Mouse (Mus musculus): Measurements from ENCODE around the gene Olfr502. TPM values are rescaled to one million over a fixed set of nuclear protein-coding genes. Genes with fewer than 3 reads are reported as not detected.
"Not testable (repeated sequence)": the region's sequence is repeated elsewhere in the genome, so short reads cannot be mapped to it uniquely, and the experiment has no call there.

Olfr502 gene
- not detected in 2 replicates for polyA plus RNA-seq (2011; ENCODE audit: insufficient read depth, insufficient read length, low read depth, missing spikeins)

DNA sequence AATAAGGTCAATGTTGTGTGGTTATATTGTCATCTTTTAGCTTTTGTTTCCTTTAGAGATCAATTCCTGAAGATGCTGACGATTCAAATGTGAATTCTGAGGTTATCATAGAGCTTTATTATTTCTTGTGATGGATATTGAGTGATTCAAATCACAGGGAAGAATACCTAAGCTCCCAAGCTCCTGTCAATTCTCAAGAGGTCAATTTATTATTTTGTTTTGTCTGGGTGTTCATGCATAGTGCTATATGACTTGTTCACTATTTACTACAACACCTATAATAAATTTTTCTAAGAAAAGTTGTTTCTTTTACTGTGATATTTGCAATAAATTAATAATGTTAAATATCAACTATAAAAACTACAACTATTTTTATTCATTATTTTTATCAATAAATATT, at the start of gene Olfr502:
TSS of gene Olfr502 (minus strand) at position 101 of the 400 bp plus-strand sequence.
- no peaks in the 10 kb centered on the region for H3K36me3 ChIP-seq (ENCODE audit: control insufficient read depth, insufficient read depth, low read length, poor library complexity, severe bottlenecking)
- H3K27ac ChIP-seq (ENCODE audit: insufficient read depth, low read length), result no peak within 1 kb of the TSS
- H3K27me3 ChIP-seq (ENCODE audit: control insufficient read depth, insufficient read depth, low read length, poor library complexity, severe bottlenecking), result no peaks in the 10 kb centered on the region
- H3K4me1 ChIP-seq (ENCODE audit: control insufficient read depth, insufficient read depth, low read length), result no peaks in the 10 kb centered on the region
- no peak for TF ChIP-seq CTCF (IDR thresholded peaks at IDR 0.05; ENCODE audit: low read depth, low read length)
- no peak for TF ChIP-seq POLR2A (IDR thresholded peaks at IDR 0.05; ENCODE audit: insufficient read depth, low read length)
- no peak for TF ChIP-seq EP300 (IDR thresholded peaks at IDR 0.05; ENCODE audit: insufficient read depth, low read depth, low read length)
- no peak within 1 kb of the TSS for H3K4me3 ChIP-seq (ENCODE audit: low read depth, low read length)
- H3K9ac ChIP-seq (ENCODE audit: low read depth, poor library complexity, severe bottlenecking), result no peak within 1 kb of the TSS
- H3K9me3 ChIP-seq (replicated peaks; ENCODE audit: control insufficient read depth, insufficient read depth, low read length, poor library complexity, severe bottlenecking), result no peaks in the 10 kb centered on the region

DNA sequence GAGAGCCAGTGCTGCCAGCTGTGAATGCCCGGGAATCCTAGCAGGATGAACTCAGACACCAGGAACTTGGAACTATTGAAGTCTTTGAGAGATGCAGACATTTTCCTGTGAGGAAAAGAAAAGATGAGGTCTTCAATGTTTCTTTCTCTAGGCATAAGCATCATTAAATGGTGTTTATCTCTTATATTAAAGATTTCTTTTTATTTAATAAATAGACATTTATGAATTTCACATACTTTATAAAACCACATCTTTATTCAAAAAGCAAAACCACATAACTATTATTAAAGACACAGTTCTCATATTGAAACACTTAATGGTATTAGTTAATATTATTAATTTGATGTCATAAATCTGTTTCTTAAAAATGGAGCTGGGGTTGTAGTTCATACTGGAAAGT, 40.8 kb upstream of the Olfr502 start, which contains the start of gene Olfr504:
TSS of gene Olfr504 (minus strand) at position 101 of the 400 bp plus-strand sequence.
- TF ChIP-seq CTCF (IDR thresholded peaks at IDR 0.05; ENCODE audit: low read depth, low read length) (no peak), POLR2A (IDR thresholded peaks at IDR 0.05; ENCODE audit: insufficient read depth, low read length) (no peak), EP300 (IDR thresholded peaks at IDR 0.05; ENCODE audit: insufficient read depth, low read depth, low read length) (no peak)
- no peaks in the 10 kb centered on the region for H3K36me3 ChIP-seq (ENCODE audit: control insufficient read depth, insufficient read depth, low read length, poor library complexity, severe bottlenecking)
- no peak within 1 kb of the TSS for H3K9ac ChIP-seq (ENCODE audit: low read depth, poor library complexity, severe bottlenecking)
- H3K9me3 ChIP-seq (replicated peaks; ENCODE audit: control insufficient read depth, insufficient read depth, low read length, poor library complexity, severe bottlenecking), result peaks cover 9% of the 10 kb centered on the region
- no peak within 1 kb of the TSS for H3K4me3 ChIP-seq (ENCODE audit: low read depth, low read length)
- no peak within 1 kb of the TSS for H3K27ac ChIP-seq (ENCODE audit: insufficient read depth, low read length)
- H3K4me1 ChIP-seq (ENCODE audit: control insufficient read depth, insufficient read depth, low read length), result no peaks in the 10 kb centered on the region
- H3K27me3 ChIP-seq (ENCODE audit: control insufficient read depth, insufficient read depth, low read length, poor library complexity, severe bottlenecking), result no peaks in the 10 kb centered on the region

- not testable (repeated sequence) for H3K9ac ChIP-seq (ENCODE audit: low read depth, poor library complexity, severe bottlenecking); H3K27ac ChIP-seq (ENCODE audit: insufficient read depth, low read length); H3K27me3 ChIP-seq (ENCODE audit: control insufficient read depth, insufficient read depth, low read length, poor library complexity, severe bottlenecking); H3K4me3 ChIP-seq (ENCODE audit: low read depth, low read length); H3K9me3 ChIP-seq (replicated peaks; ENCODE audit: control insufficient read depth, insufficient read depth, low read length, poor library complexity, severe bottlenecking); H3K4me1 ChIP-seq (ENCODE audit: control insufficient read depth, insufficient read depth, low read length); H3K36me3 ChIP-seq (ENCODE audit: control insufficient read depth, insufficient read depth, low read length, poor library complexity, severe bottlenecking)
These were observed 19.4 kb upstream of the Olfr502 start, which contains the start of gene Olfr503 for GRCm38 (mm10) chr7:108544227-108544626. Gene Olfr503 (plus strand): TSS chr7:108544527.

GRCm38 (mm10) chr7:108542416-108542815, 17.6 kb upstream of the Olfr502 start:
- H3K9ac ChIP-seq (ENCODE audit: low read depth, poor library complexity, severe bottlenecking), result no peak overlapping the region
- no peaks in the 10 kb centered on the region for H3K27me3 ChIP-seq (ENCODE audit: control insufficient read depth, insufficient read depth, low read length, poor library complexity, severe bottlenecking)
- H3K4me1 ChIP-seq (ENCODE audit: control insufficient read depth, insufficient read depth, low read length), result no peaks in the 10 kb centered on the region
- no peak for TF ChIP-seq POLR2A (IDR thresholded peaks at IDR 0.05; ENCODE audit: insufficient read depth, low read length)
- peak; percentile 19 for TF ChIP-seq CTCF (IDR thresholded peaks at IDR 0.05; ENCODE audit: low read depth, low read length)
- H3K4me3 ChIP-seq (ENCODE audit: low read depth, low read length), result no peak overlapping the region
- H3K9me3 ChIP-seq (replicated peaks; ENCODE audit: control insufficient read depth, insufficient read depth, low read length, poor library complexity, severe bottlenecking), result no peaks in the 10 kb centered on the region
- H3K27ac ChIP-seq (ENCODE audit: insufficient read depth, low read length), result no peak overlapping the region
- H3K36me3 ChIP-seq (ENCODE audit: control insufficient read depth, insufficient read depth, low read length, poor library complexity, severe bottlenecking), result no peaks in the 10 kb centered on the region

Other genes with a start within 250 kb of the Olfr502 start
- not detected in 2 replicates for gene Olfr490, start 236.1 kb downstream of the Olfr502 start, polyA plus RNA-seq (2011; ENCODE audit: insufficient read depth, insufficient read length, low read depth, missing spikeins)
- gene Olfr491, start 211.6 kb downstream of the Olfr502 start, polyA plus RNA-seq (2011; ENCODE audit: insufficient read depth, insufficient read length, low read depth, missing spikeins), result not detected in 2 replicates
- not detected in 2 replicates for gene Olfr492, start 201.4 kb downstream of the Olfr502 start, polyA plus RNA-seq (2011; ENCODE audit: insufficient read depth, insufficient read length, low read depth, missing spikeins)
- not detected in 2 replicates for gene Olfr493, start 178.1 kb downstream of the Olfr502 start, polyA plus RNA-seq (2011; ENCODE audit: insufficient read depth, insufficient read length, low read depth, missing spikeins)
- not detected in 2 replicates for gene Olfr494, start 159.7 kb downstream of the Olfr502 start, polyA plus RNA-seq (2011; ENCODE audit: insufficient read depth, insufficient read length, low read depth, missing spikeins)
- not detected in 2 replicates for gene Olfr495, start 131.9 kb downstream of the Olfr502 start, polyA plus RNA-seq (2011; ENCODE audit: insufficient read depth, insufficient read length, low read depth, missing spikeins)
- gene Olfr497, start 104.6 kb downstream of the Olfr502 start, polyA plus RNA-seq (2011; ENCODE audit: insufficient read depth, insufficient read length, low read depth, missing spikeins), result not detected in 2 replicates
- gene Olfr498, start 59.7 kb downstream of the Olfr502 start, polyA plus RNA-seq (2011; ENCODE audit: insufficient read depth, insufficient read length, low read depth, missing spikeins), result not detected in 2 replicates
- gene Olfr503, start 19.5 kb upstream of the Olfr502 start, polyA plus RNA-seq (2011; ENCODE audit: insufficient read depth, insufficient read length, low read depth, missing spikeins), result not detected in 2 replicates
- not detected in 2 replicates for gene Olfr504, start 40.7 kb upstream of the Olfr502 start, polyA plus RNA-seq (2011; ENCODE audit: insufficient read depth, insufficient read length, low read depth, missing spikeins)
- 0.20 TPM in 1 of 2 replicates, not detected in the other for gene Olfr506, start 85.7 kb upstream of the Olfr502 start, polyA plus RNA-seq (2011; ENCODE audit: insufficient read depth, insufficient read length, low read depth, missing spikeins)
- not detected in 2 replicates for gene Olfr507, start 96.7 kb upstream of the Olfr502 start, polyA plus RNA-seq (2011; ENCODE audit: insufficient read depth, insufficient read length, low read depth, missing spikeins)
- not detected in 2 replicates for gene Olfr508, start 104.9 kb upstream of the Olfr502 start, polyA plus RNA-seq (2011; ENCODE audit: insufficient read depth, insufficient read length, low read depth, missing spikeins)
- gene Olfr509, start 126.8 kb upstream of the Olfr502 start, polyA plus RNA-seq (2011; ENCODE audit: insufficient read depth, insufficient read length, low read depth, missing spikeins), result not detected in 2 replicates
- gene Olfr510, start 141.4 kb upstream of the Olfr502 start, polyA plus RNA-seq (2011; ENCODE audit: insufficient read depth, insufficient read length, low read depth, missing spikeins), result not detected in 2 replicates
- not detected in 2 replicates for gene Olfr512, start 188.3 kb upstream of the Olfr502 start, polyA plus RNA-seq (2011; ENCODE audit: insufficient read depth, insufficient read length, low read depth, missing spikeins)
- not detected in 2 replicates for gene Olfr513, start 225.9 kb upstream of the Olfr502 start, polyA plus RNA-seq (2011; ENCODE audit: insufficient read depth, insufficient read length, low read depth, missing spikeins)

Measured in ES-Bruce4 (cell line).